Mouse (Mus musculus): Measurements from ENCODE around the gene Atg10. TPM values are rescaled to one million over a fixed set of nuclear protein-coding genes. Genes with fewer than 3 reads are reported as not detected.
"Not testable (repeated sequence)": the region's sequence is repeated elsewhere in the genome, so short reads cannot be mapped to it uniquely, and the experiment has no call there.

The Atg10 gene
- total RNA-seq (2014; rRNA removed) = 3.2 and 3.8 TPM in 2 replicates
- 12.3 and 13.2 TPM in 2 replicates for polyA plus RNA-seq (2015; fragmentation: Nextera tagmentation; extraction: Ambion mirVana)

DNA sequence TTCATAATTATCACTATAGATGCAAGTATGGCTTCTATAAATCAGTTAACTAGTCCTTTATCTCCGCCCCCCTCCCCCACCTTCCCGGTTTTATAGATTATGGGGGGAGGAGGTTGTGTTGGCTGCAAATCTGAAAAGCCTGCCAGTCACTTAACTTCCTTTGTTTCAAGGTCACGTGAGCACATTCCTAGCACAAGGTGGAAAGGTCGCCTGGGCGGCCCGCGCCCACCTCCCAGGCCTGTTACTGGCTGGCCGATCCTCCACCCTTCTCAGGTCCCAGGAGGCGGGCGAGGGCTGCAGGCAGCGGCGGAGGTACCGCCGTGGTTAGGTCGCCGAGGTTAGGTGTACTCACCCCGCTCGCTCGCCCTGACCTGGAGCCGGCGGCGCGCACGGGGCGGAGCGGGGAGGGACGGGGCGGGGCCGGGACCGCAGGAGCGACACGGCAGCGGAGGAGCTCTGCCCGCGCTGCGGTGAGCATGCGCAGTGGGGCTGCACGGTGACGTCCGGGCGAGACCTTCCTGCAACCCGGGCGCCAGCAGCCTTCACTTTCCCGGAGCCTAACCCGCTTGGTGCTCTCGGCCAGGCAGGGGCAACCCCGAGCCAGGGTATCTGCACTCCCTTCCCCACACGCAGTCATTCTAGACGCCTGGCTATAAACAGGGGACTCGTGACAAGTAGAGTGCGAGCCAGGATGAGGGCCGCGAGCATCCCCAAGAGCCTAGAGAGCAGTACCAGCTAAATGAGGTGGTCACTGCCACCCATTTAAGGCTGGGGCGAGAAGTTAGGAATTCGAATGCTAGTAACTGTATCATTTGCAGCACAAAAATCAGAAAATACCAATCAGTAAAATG is at the start of gene Atg10:
TSS of gene Atg10 (minus strand) at position 382 of the 851 bp plus-strand sequence.
- DNase-seq (ENCODE audit: low spot score) (peak; percentile 89), ATAC-seq (ENCODE audit: low FRiP score) (peak; percentile 97)
- no peaks in the 10 kb centered on the region for H3K9me3 ChIP-seq (ENCODE audit: low read length)
- H3K4me2 ChIP-seq (ENCODE audit: low read depth, low read length, poor library complexity, severe bottlenecking) = peak within 1 kb of the TSS; percentile 61
- H3K36me3 ChIP-seq (ENCODE audit: insufficient read depth, low read length) = no peaks in the 10 kb centered on the region
- no peaks in the 10 kb centered on the region for H3K4me1 ChIP-seq (ENCODE audit: insufficient read depth, low read length)
- peak within 1 kb of the TSS; percentile 84 for H3K9ac ChIP-seq (replicated peaks; ENCODE audit: low read length, poor library complexity, severe bottlenecking)
- peak within 1 kb of the TSS; percentile 63 for H3K4me3 ChIP-seq (ENCODE audit: low read depth, low read length)
- WGBS = 1% methylated on average over 48 of the region's 55 CpGs
- TF ChIP-seq CTCF (IDR thresholded peaks at IDR 0.05) = no peak
- no peaks in the 10 kb centered on the region for H3K27me3 ChIP-seq (ENCODE audit: insufficient read depth, low read length)
- peak within 1 kb of the TSS; percentile 82 for H3K27ac ChIP-seq (ENCODE audit: low read depth, low read length)

DNA sequence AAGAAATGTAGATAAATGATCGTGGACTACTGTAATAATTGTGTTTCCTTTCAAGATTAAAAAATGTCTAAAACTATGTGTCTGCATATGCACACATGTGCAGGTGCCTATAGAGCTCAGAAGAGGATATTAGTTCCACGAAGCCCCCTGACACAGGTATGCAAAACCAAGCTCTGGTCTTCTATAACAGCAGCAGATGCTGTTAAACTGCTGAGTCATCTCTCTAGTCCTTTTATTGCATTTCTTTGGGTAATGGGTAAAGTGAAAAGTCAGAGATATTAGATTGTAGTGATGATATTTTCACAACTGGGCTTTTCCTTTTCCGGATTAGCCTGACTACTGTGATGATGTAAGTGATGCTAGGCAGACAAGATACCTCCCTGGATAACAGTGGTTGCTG is 28.6 kb upstream of the Atg10 start:
- H3K4me1 ChIP-seq (ENCODE audit: insufficient read depth, low read length) = no peaks in the 10 kb centered on the region
- H3K9ac ChIP-seq (replicated peaks; ENCODE audit: low read length, poor library complexity, severe bottlenecking) = no peak overlapping the region
- no peaks in the 10 kb centered on the region for H3K9me3 ChIP-seq (ENCODE audit: low read length)
- 84% methylated on average over 3 of the region's 3 CpGs for WGBS
- H3K27me3 ChIP-seq (ENCODE audit: insufficient read depth, low read length) = no peaks in the 10 kb centered on the region
- no peaks in the 10 kb centered on the region for H3K36me3 ChIP-seq (ENCODE audit: insufficient read depth, low read length)
- no peak overlapping the region for H3K4me3 ChIP-seq (ENCODE audit: low read depth, low read length)
- H3K27ac ChIP-seq (ENCODE audit: low read depth, low read length) = no peak overlapping the region
- no peak overlapping the region for H3K4me2 ChIP-seq (ENCODE audit: low read depth, low read length, poor library complexity, severe bottlenecking)
- ATAC-seq (ENCODE audit: low FRiP score) = no peak
- DNase-seq (ENCODE audit: low spot score) = no peak
- TF ChIP-seq CTCF (IDR thresholded peaks at IDR 0.05) = no peak

DNA sequence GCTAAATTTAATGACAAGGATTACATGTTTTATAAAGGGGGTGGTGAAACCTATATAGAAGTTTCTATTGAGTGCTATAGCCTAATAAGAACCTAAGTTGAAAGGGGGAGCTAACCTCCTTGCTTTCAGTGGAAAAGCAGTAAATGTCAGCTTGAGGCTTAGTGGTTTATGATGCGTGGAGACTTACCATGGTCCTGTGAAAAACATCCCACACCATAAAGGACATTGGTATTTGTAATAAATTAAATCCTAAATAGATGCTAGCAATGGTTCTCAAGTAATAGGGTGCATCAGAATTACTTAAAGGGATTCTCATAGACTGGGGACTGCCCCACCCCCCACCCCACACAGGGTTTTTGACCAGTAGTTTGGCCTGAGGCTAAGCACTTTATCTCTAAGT is 27.9 kb upstream of the Atg10 start:
- H3K4me2 ChIP-seq (ENCODE audit: low read depth, low read length, poor library complexity, severe bottlenecking) = no peak overlapping the region
- H3K27ac ChIP-seq (ENCODE audit: low read depth, low read length) = no peak overlapping the region
- 57% methylated on average over 1 of the region's 1 CpGs for WGBS
- H3K4me3 ChIP-seq (ENCODE audit: low read depth, low read length) = no peak overlapping the region
- no peaks in the 10 kb centered on the region for H3K9me3 ChIP-seq (ENCODE audit: low read length)
- no peak overlapping the region for H3K9ac ChIP-seq (replicated peaks; ENCODE audit: low read length, poor library complexity, severe bottlenecking)
- TF ChIP-seq CTCF (IDR thresholded peaks at IDR 0.05) = no peak
- DNase-seq (ENCODE audit: low spot score) = no peak
- no peaks in the 10 kb centered on the region for H3K27me3 ChIP-seq (ENCODE audit: insufficient read depth, low read length)
- ATAC-seq (ENCODE audit: low FRiP score) = no peak
- H3K4me1 ChIP-seq (ENCODE audit: insufficient read depth, low read length) = no peaks in the 10 kb centered on the region
- H3K36me3 ChIP-seq (ENCODE audit: insufficient read depth, low read length) = no peaks in the 10 kb centered on the region

DNA sequence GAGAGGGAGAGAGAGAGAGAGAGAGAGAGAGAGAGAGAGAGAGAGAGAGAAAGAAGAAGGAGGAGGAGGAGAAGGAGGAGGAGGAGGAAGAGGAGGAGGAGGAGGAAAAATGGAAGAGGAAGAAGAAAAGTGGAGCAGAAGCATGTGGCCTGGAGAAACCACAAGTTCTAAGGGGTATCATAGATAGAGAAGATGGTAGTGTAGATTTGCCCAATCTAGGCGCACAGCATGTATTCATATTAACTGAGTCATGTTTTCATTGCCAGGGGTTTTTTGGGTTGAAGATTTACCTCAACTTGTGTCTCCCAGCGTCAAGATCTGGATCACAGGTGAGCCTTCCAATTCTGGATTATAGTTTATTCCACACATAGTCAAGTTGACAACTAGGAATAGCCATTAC is 26.3 kb upstream of the Atg10 start:
- not testable (repeated sequence) for H3K9ac ChIP-seq (replicated peaks; ENCODE audit: low read length, poor library complexity, severe bottlenecking); DNase-seq (ENCODE audit: low spot score); H3K27ac ChIP-seq (ENCODE audit: low read depth, low read length); H3K4me3 ChIP-seq (ENCODE audit: low read depth, low read length); H3K36me3 ChIP-seq (ENCODE audit: insufficient read depth, low read length); H3K27me3 ChIP-seq (ENCODE audit: insufficient read depth, low read length); H3K9me3 ChIP-seq (ENCODE audit: low read length); H3K4me1 ChIP-seq (ENCODE audit: insufficient read depth, low read length); ATAC-seq (ENCODE audit: low FRiP score); H3K4me2 ChIP-seq (ENCODE audit: low read depth, low read length, poor library complexity, severe bottlenecking)
- 90% methylated on average over 2 of the region's 2 CpGs for WGBS

DNA sequence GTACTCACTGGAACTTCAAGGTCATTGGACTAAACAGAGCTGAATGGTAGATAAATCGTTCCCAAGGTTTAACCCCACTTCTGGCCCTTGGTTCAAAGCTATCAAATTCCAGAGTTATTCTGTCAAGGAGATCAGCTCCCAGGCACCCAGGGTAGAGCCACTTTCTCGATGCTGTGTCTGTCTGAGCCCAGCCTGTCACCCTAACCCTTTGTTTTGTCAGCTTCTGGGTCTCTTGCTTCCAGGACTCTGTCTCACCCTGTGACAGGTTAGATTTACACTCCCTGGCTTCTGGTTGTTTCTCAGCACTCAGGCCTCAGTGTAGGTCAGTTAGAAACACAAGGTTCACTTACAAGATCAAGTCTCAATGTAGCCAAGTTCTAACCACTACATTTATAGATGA is 22.7 kb upstream of the Atg10 start:
- Histone ChIP-seq H3K4me1 (ENCODE audit: insufficient read depth, low read length) (no peaks in the 10 kb centered on the region), H3K9ac (replicated peaks; ENCODE audit: low read length, poor library complexity, severe bottlenecking) (no peak overlapping the region), H3K27ac (ENCODE audit: low read depth, low read length) (no peak overlapping the region), H3K4me3 (ENCODE audit: low read depth, low read length) (no peak overlapping the region), H3K36me3 (ENCODE audit: insufficient read depth, low read length) (no peaks in the 10 kb centered on the region), H3K9me3 (ENCODE audit: low read length) (no peaks in the 10 kb centered on the region), H3K4me2 (ENCODE audit: low read depth, low read length, poor library complexity, severe bottlenecking) (no peak overlapping the region), H3K27me3 (ENCODE audit: insufficient read depth, low read length) (no peaks in the 10 kb centered on the region)
- no peak for TF ChIP-seq CTCF (IDR thresholded peaks at IDR 0.05)
- DNase-seq (ENCODE audit: low spot score) (no peak), ATAC-seq (ENCODE audit: low FRiP score) (no peak)
- WGBS = 56% methylated on average over 2 of the region's 2 CpGs

DNA sequence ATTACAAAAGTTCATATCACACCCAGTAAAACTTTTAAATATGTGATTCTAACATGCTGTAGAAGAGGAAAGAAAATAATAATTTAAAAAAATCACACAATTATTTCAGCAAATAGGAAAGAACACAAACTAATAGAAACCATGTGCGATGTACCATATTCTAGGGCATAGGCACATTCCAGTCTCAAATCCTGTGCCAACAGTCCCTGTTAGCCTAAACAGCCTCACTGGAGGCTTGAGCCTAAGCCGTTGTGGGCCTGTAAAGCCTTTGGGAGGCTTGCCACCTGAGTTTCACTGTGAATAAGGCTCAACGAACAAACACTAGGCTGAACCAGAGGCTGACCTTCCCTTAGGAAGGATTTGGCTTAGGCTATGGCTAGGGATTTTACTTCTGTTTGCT is 14.2 kb upstream of the Atg10 start:
- Histone ChIP-seq H3K27ac (ENCODE audit: low read depth, low read length) (no peak overlapping the region), H3K9ac (replicated peaks; ENCODE audit: low read length, poor library complexity, severe bottlenecking) (no peak overlapping the region), H3K4me2 (ENCODE audit: low read depth, low read length, poor library complexity, severe bottlenecking) (no peak overlapping the region), H3K9me3 (ENCODE audit: low read length) (no peaks in the 10 kb centered on the region), H3K36me3 (ENCODE audit: insufficient read depth, low read length) (no peaks in the 10 kb centered on the region), H3K27me3 (ENCODE audit: insufficient read depth, low read length) (no peaks in the 10 kb centered on the region), H3K4me3 (ENCODE audit: low read depth, low read length) (no peak overlapping the region), H3K4me1 (ENCODE audit: insufficient read depth, low read length) (no peaks in the 10 kb centered on the region)
- TF ChIP-seq CTCF (IDR thresholded peaks at IDR 0.05) = no peak
- DNase-seq (ENCODE audit: low spot score) (no peak), ATAC-seq (ENCODE audit: low FRiP score) (no peak)
- WGBS = 68% methylated on average over 3 of the region's 3 CpGs
